Mouse (Mus musculus): ENCODE data around the gene Safb2. TPM values are rescaled to one million over a fixed set of nuclear protein-coding genes. Genes with fewer than 3 reads are reported as not detected.

Gene Safb2
- total and polyA plus RNA-seq, 3 experiments, result 36.8 to 47.5 (median 43.1) TPM

- Histone ChIP-seq H3K27me3 (ENCODE audit: control insufficient read depth, insufficient read depth, low read length) (no peaks in the 10 kb centered on the region), H3K36me3 (ENCODE audit: control insufficient read depth, insufficient read depth, low read length) (no peaks in the 10 kb centered on the region), H3K79me2 (replicated peaks; ENCODE audit: control insufficient read depth, insufficient read depth, low read length) (no peaks in the 10 kb centered on the region), H3K4me1 (ENCODE audit: control insufficient read depth, insufficient read depth, low read length) (no peaks in the 10 kb centered on the region), H3K4me3 (no peak overlapping the region), H3K27ac (no peak overlapping the region), H3K9ac (ENCODE audit: low read depth, low read length) (no peak overlapping the region)
- DNase-seq, result no peak
- no peak for TF ChIP-seq POLR2A (IDR thresholded peaks at IDR 0.05; ENCODE audit: insufficient read depth, low read depth, low read length)
- no peak for TF ChIP-seq CTCF (IDR thresholded peaks at IDR 0.05)
- TF ChIP-seq EP300 (IDR thresholded peaks at IDR 0.05; ENCODE audit: insufficient read depth, low read depth, low read length), result no peak
- WGBS, result 26% methylated on average over 1 of the region's 1 CpGs
- intact Hi-C loops (cut with DNase I), result no loop called here
These were observed 12.2 kb downstream of the Safb2 start for GRCm38 (mm10) chr17:56572154-56572553.

- TF ChIP-seq CTCF (IDR thresholded peaks at IDR 0.05), result no peak
- no peak for TF ChIP-seq EP300 (IDR thresholded peaks at IDR 0.05; ENCODE audit: insufficient read depth, low read depth, low read length)
- no peak for TF ChIP-seq POLR2A (IDR thresholded peaks at IDR 0.05; ENCODE audit: insufficient read depth, low read depth, low read length)
- no peak for DNase-seq
- Histone ChIP-seq H3K36me3 (ENCODE audit: control insufficient read depth, insufficient read depth, low read length) (no peaks in the 10 kb centered on the region), H3K4me1 (ENCODE audit: control insufficient read depth, insufficient read depth, low read length) (no peaks in the 10 kb centered on the region), H3K9ac (ENCODE audit: low read depth, low read length) (no peak overlapping the region), H3K27ac (no peak overlapping the region), H3K27me3 (ENCODE audit: control insufficient read depth, insufficient read depth, low read length) (no peaks in the 10 kb centered on the region), H3K79me2 (replicated peaks; ENCODE audit: control insufficient read depth, insufficient read depth, low read length) (no peaks in the 10 kb centered on the region), H3K4me3 (no peak overlapping the region)
- intact Hi-C loops (cut with DNase I), result no loop called here
- WGBS, result 75% methylated on average over 4 of the region's 4 CpGs
These were observed 14.1 kb downstream of the Safb2 start for GRCm38 (mm10) chr17:56570287-56570686.

GRCm38 (mm10) chr17:56567370-56567769 is 17.0 kb downstream of the Safb2 start:
- Histone ChIP-seq H3K36me3 (ENCODE audit: control insufficient read depth, insufficient read depth, low read length) (no peaks in the 10 kb centered on the region), H3K27ac (no peak overlapping the region), H3K4me3 (no peak overlapping the region), H3K9ac (ENCODE audit: low read depth, low read length) (no peak overlapping the region), H3K27me3 (ENCODE audit: control insufficient read depth, insufficient read depth, low read length) (no peaks in the 10 kb centered on the region), H3K79me2 (replicated peaks; ENCODE audit: control insufficient read depth, insufficient read depth, low read length) (no peaks in the 10 kb centered on the region), H3K4me1 (ENCODE audit: control insufficient read depth, insufficient read depth, low read length) (no peaks in the 10 kb centered on the region)
- TF ChIP-seq POLR2A (IDR thresholded peaks at IDR 0.05; ENCODE audit: insufficient read depth, low read depth, low read length) (no peak), CTCF (IDR thresholded peaks at IDR 0.05) (no peak)
- intact Hi-C loops (cut with DNase I), result no loop called here
- 90% methylated on average over 4 of the region's 4 CpGs for WGBS
- DNase-seq, result no peak

- H3K4me1 ChIP-seq (ENCODE audit: control insufficient read depth, insufficient read depth, low read length), result no peaks in the 10 kb centered on the region
- intact Hi-C loops (cut with DNase I), result no loop called here
- 91% methylated on average over 5 of the region's 5 CpGs for WGBS
- H3K27me3 ChIP-seq (ENCODE audit: control insufficient read depth, insufficient read depth, low read length), result no peaks in the 10 kb centered on the region
- no peaks in the 10 kb centered on the region for H3K79me2 ChIP-seq (replicated peaks; ENCODE audit: control insufficient read depth, insufficient read depth, low read length)
- H3K9ac ChIP-seq (ENCODE audit: low read depth, low read length), result no peak overlapping the region
- TF ChIP-seq POLR2A (IDR thresholded peaks at IDR 0.05; ENCODE audit: insufficient read depth, low read depth, low read length), result no peak
- TF ChIP-seq CTCF (IDR thresholded peaks at IDR 0.05), result no peak
- TF ChIP-seq EP300 (IDR thresholded peaks at IDR 0.05; ENCODE audit: insufficient read depth, low read depth, low read length), result no peak
- H3K4me3 ChIP-seq, result no peak overlapping the region
- H3K36me3 ChIP-seq (ENCODE audit: control insufficient read depth, insufficient read depth, low read length), result no peaks in the 10 kb centered on the region
- DNase-seq, result no peak
- no peak overlapping the region for H3K27ac ChIP-seq
These were observed 17.5 kb downstream of the Safb2 start for GRCm38 (mm10) chr17:56566918-56567317.

- no peak for DNase-seq
- Histone ChIP-seq H3K9ac (ENCODE audit: low read depth, low read length) (no peak overlapping the region), H3K79me2 (replicated peaks; ENCODE audit: control insufficient read depth, insufficient read depth, low read length) (no peaks in the 10 kb centered on the region), H3K27me3 (ENCODE audit: control insufficient read depth, insufficient read depth, low read length) (no peaks in the 10 kb centered on the region), H3K27ac (no peak overlapping the region), H3K4me1 (ENCODE audit: control insufficient read depth, insufficient read depth, low read length) (no peaks in the 10 kb centered on the region), H3K36me3 (ENCODE audit: control insufficient read depth, insufficient read depth, low read length) (no peaks in the 10 kb centered on the region), H3K4me3 (no peak overlapping the region)
- TF ChIP-seq EP300 (IDR thresholded peaks at IDR 0.05; ENCODE audit: insufficient read depth, low read depth, low read length) (no peak), CTCF (IDR thresholded peaks at IDR 0.05) (no peak), POLR2A (IDR thresholded peaks at IDR 0.05; ENCODE audit: insufficient read depth, low read depth, low read length) (no peak)
- 89% methylated on average over 29 of the region's 29 CpGs for WGBS
- intact Hi-C loops (cut with DNase I), result no loop called here
These were observed 18.1 kb downstream of the Safb2 start for GRCm38 (mm10) chr17:56566293-56566692.

- Histone ChIP-seq H3K4me1 (ENCODE audit: control insufficient read depth, insufficient read depth, low read length) (no peaks in the 10 kb centered on the region), H3K27ac (no peak overlapping the region), H3K79me2 (replicated peaks; ENCODE audit: control insufficient read depth, insufficient read depth, low read length) (no peaks in the 10 kb centered on the region), H3K27me3 (ENCODE audit: control insufficient read depth, insufficient read depth, low read length) (no peaks in the 10 kb centered on the region), H3K36me3 (ENCODE audit: control insufficient read depth, insufficient read depth, low read length) (no peaks in the 10 kb centered on the region), H3K4me3 (no peak overlapping the region), H3K9ac (ENCODE audit: low read depth, low read length) (no peak overlapping the region)
- no peak for DNase-seq
- intact Hi-C loops (cut with DNase I), result no loop called here
- WGBS, result 81% methylated on average over 2 of the region's 2 CpGs
- TF ChIP-seq CTCF (IDR thresholded peaks at IDR 0.05) (no peak), POLR2A (IDR thresholded peaks at IDR 0.05; ENCODE audit: insufficient read depth, low read depth, low read length) (no peak), EP300 (IDR thresholded peaks at IDR 0.05; ENCODE audit: insufficient read depth, low read depth, low read length) (no peak)
These were observed 22.5 kb downstream of the Safb2 start for GRCm38 (mm10) chr17:56561866-56562265.

Data from heart, adult 2 months (tissue).